Mouse (Mus musculus): ENCODE data around the gene Zfp605.
"Not testable (repeated sequence)": the region's sequence is repeated elsewhere in the genome, so short reads cannot be mapped to it uniquely, and the experiment has no call there.

The Zfp605 gene

DNA sequence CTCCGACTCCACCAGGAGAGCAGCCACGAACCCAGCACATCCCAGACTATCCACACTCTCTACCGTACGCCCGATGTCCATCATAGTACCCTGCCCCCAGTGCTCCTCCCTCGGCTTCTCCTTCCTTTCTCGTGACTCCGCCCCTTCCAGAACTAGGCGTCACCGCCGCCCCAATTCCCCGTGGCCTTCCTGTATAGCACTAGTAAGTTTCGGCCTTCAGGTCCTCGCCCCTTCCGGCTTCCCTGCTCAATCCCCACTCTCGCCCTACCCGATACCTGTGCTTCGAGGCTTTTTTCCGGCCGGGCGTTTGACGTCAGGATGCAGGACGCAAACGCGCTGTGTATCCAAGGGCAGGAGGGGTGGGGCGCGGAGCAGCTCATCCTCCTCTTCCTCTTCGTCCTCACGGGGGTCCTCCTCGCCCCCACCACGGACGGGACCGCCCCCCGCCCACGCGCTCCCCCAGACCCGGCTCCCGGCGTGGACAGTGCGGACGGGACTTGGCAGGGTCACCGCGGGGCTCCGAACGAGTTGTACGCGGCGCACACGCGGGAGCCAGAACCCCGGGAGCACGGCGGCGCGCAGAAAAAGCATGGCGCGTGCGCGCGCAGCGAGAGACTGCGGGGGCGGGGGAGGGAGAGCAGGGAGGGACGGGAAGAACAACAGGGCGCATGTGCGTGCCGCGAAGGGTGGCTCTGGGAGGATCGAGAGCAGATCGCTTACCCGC, 2.1 kb upstream of the Zfp605 start, which contains the start of gene Gtpbp6:
Gene Gtpbp6 (minus strand): TSS at position 617 of the 724 bp plus-strand sequence.
- DNase-seq (ENCODE audit: low read depth) = peak; percentile 99

- DNase-seq (ENCODE audit: low read depth) = no peak
These were observed 1.6 kb upstream of the Zfp605 start for GRCm38 (mm10) chr5:110108305-110108628.

- DNase-seq (ENCODE audit: low read depth) = not testable (repeated sequence)
These were observed 12.5 kb downstream of the Zfp605 start for GRCm38 (mm10) chr5:110122380-110122779.

- peak; percentile 98 for DNase-seq (ENCODE audit: low read depth)
These were observed 25.6 kb downstream of the Zfp605 start, which contains the start of gene Chfr for GRCm38 (mm10) chr5:110135293-110136086. TSS of gene Chfr (plus strand) at chr5:110135842.

- no peak for DNase-seq (ENCODE audit: low read depth)
These were observed 26.2 kb downstream of the Zfp605 start for GRCm38 (mm10) chr5:110136087-110136464.

- no peak for DNase-seq (ENCODE audit: low read depth)
These were observed 27.9 kb downstream of the Zfp605 start for GRCm38 (mm10) chr5:110137816-110138215.

DNA sequence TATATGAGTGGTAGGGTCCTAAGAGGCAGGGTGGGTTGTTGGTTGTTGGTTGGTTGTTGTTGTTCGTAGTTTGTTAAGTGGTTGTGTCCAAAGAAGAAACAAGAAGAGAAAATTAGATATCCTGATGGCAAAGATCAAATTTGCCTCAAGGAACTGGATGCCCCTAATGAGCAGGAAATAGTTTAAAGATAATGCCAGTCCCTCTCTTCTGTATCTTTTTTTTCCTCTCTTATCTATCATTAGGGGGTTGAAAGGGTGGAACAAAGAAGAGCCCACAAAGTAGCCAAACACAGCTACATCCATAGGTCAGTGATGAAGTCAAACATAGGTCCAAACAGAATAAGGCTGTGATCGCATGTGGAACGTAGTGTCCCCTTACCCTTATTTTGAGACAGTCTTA, 29.4 kb downstream of the Zfp605 start:
- no peak for DNase-seq (ENCODE audit: low read depth)

DNA sequence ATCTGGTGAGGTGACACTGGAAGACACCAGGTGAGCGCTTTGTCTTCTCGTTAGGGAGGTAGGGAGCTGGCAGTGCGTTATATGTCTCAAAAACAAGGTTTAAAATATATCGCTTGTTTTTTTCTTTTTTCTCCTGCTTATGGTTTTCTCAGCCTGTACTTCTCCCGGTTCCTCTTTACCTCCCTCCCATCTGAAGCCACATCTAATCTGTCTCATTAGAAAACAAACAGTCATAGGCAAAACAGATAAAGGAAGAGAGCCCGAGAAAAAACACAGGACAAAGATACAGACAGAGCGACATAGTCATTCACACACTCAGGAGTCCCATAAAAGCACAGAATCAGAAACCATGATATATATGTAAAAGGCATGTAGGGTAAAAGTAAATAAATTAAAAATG, 30.5 kb downstream of the Zfp605 start:
- no peak for DNase-seq (ENCODE audit: low read depth)

DNA sequence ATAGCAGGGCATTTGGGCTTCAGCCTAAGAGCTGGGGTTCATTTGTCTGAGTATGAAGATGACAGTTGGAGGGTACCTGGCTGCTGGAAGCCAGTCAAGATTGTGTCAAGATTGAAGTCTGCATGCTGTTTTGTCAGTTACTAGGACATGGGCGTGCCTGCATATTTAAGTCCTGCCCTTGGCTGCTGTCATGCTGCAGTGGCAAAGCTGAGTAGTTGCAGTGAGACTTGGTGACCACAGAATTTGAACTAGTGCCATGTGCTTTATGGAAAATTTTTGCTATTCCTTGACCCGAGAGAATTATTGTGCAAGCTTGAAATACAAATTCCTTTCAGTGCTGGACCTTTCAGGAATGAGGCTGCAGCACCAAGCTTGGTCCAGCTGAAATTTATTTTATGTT, 32.4 kb downstream of the Zfp605 start:
- DNase-seq (ENCODE audit: low read depth) = peak; percentile 75

DNA sequence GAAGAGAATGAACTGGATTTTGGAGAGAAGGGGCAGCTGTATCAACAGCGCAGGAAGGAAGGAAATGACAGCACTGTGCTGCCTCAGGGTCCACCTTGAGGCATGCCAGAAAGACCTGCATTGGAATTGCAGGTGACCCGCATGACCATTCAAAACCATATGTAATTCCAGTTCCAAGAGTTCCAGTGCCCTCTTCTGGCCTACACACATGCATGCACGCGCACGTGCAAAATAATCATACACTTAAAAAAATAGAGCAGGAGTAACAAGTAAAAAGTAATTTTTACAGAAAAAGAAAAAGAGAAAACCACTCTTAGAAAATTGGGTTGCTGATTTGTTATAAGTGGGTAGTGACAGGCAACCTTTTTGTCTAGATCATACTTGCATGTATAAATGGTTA, 33.1 kb downstream of the Zfp605 start:
- peak; percentile 52 for DNase-seq (ENCODE audit: low read depth)

DNA sequence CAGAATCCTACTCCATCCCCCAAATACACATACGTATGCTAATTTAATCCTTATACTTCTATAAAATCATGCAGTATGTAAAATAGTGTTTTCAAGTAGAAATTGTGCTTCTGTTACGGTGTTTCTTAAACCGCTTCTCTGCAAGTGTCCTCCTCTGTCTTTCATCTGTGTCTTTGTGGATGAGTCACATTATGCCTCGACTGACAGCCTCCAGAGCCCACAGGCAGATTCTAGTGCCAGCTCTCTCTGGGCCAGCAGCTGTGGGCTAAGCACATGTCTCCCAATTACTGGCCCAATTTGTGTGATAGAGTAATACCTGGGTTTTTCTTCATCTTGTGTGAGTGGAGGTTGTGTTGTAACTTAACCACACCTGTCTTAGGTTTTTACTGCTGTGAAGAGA, 59.5 kb downstream of the Zfp605 start:
- no peak for DNase-seq (ENCODE audit: low read depth)

DNA sequence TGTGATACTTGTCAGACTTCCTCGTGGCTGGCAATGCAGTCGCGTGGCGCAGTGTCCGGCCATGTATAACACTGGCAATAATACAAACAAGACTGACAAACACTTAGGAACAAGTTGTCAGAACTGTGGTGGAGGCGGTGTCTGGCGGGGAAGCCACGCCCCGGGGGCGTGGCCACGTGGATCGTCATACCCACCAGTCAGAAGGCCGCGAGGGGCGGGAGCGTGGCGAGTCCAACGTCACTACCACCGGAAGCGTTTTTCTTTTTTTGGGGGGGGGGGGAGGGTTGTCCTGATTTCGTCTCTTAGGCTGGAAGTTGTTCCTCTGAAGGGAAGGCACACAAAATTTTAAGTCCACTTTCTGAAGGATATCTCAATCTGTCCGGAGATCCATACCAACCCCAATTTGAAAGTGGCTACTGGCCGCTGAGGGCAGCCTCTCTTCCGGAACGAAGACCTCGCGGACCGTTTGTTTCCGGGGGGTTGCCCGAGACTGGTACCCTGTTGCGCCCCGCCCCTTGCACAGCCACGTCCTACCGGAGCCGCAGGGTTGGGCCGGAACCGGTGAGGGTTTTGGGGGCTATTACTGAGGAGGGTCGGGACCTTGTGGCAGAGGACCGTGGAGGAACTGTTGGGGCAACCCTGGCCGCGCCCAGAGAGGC, 66.6 kb downstream of the Zfp605 start, which contains the start of gene Golga3:
Gene Golga3 (plus strand): TSS at position 340 of the 659 bp plus-strand sequence.
- peak; percentile 98 for DNase-seq (ENCODE audit: low read depth)

DNA sequence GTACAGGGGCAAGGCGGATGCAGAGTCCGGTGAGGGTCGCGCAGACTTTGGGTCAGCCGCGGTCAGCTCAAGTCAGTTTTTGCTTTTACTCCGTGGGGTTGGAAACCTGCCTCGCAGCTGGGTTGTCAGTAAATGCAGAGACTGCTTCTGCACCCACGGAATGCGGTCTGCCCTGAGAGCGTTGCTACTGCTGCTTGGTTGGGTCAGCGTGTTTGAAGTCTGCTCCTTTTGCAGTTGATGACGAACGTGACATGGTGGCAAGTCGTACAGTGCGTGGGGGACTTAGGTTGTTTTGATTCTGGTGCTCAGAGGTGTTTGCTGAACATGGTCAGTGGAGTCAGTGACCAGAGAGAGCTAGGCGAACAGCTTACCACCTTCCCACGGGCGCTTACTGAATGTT, 67.1 kb downstream of the Zfp605 start:
- DNase-seq (ENCODE audit: low read depth) = no peak

DNA sequence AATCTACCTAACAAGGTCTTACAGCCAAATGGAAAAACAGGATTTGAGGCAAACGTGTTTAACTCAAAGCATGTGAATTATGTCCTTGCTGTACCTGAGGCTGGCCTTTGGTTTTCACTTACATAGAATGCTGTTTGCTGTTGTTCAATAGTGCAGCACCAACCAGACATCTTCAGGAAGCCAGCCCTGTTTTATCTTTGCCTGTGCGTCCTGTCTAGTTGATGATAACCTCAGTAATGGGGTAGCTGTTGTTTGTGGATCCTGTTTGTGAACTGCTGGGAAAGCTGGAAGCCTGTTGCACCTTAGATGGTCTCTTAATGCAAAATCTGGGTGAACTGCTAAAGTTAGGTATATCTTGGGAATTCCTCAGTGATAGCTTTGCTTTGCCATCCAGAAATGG, 68.7 kb downstream of the Zfp605 start:
- no peak for DNase-seq (ENCODE audit: low read depth)
